In the genomic region with DNA sequence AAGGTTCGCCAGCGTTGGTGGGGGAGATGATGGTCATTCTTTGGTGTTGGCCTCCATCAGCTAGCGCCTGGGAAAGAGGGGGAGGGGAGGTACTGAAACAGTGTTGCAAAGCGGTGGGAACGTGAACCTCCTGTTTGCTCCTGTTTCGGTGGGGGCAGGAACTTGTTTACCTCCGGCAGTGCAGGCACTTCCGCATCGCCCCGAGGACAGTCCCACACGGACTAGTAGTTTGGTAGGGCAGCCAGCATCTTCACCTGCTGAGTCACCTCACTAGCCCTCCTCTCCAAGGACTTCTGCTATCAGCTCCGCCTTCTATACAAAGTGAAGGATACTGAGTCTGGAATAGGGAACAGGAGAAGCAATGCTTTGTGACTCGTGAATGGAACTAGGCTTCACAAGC, we compare ENCODE assay signal across 9 mouse cellular contexts. TPM values are rescaled to one million over a fixed set of nuclear protein-coding genes. Genes with fewer than 3 reads are reported as not detected.
DNase-seq lines count a peak whose midpoint lies in the region; ATAC-seq lines count a peak whose summit lies in the region.
"Had no signal": no experiment of that assay in that cellular context is flagged by ENCODE, and none has a peak within 500 bp of the region (broad histone marks: within the 10 kb centered on the region; RNA-seq: fewer than 3 reads in every experiment).

No protein-coding gene starts in this region.

- H3K4me2 ChIP-seq in midbrain, embryonic 12.5 days (replicated peaks) = peak overlapping the region; percentile 45

- H3K27me3 ChIP-seq in midbrain, embryonic 12.5 days = peaks cover 39% of the 10 kb centered on the region

- H3K4me3 ChIP-seq in midbrain, embryonic 12.5 days = peak overlapping the region; percentile 18

- peak; percentile 13 for DNase-seq in embryo, embryonic 11 days
- DNase-seq in embryo, embryonic 9.5 days (ENCODE audit: extremely low spot score) = no peak
- peak; percentile 28 for DNase-seq in kidney, postnatal 10 days
- peak; percentile 69 for DNase-seq in thymus, postnatal 4 days
- no peak for DNase-seq in cerebellum, postnatal 14 days

- ATAC-seq in erythroid progenitor cell, adult 5-6 weeks (replicated peaks; ENCODE audit: low FRiP score, poor library complexity, severe bottlenecking) = peak; percentile 55; the same call in 1 of the 2 replicates
- no peak for ATAC-seq in midbrain, embryonic 12.5 days (ENCODE audit: low FRiP score, low read depth)
- ATAC-seq in inflammation-experienced regulatory T-cells, adult 6 months = no peak

- H3K9ac ChIP-seq in midbrain, embryonic 12.5 days (replicated peaks) = no peak overlapping the region

- peaks cover 9% of the 10 kb centered on the region for H3K4me1 ChIP-seq in midbrain, embryonic 12.5 days

- no peaks in the 10 kb centered on the region for H3K36me3 ChIP-seq in midbrain, embryonic 12.5 days

- H3K27ac ChIP-seq in midbrain, embryonic 12.5 days (replicated peaks) = no peak overlapping the region
- H3K27ac ChIP-seq: macrophage had no signal

- WGBS in midbrain, embryonic 12.5 days = 4% methylated on average over 13 of the region's 13 CpGs

- H3K9me3 ChIP-seq in midbrain, embryonic 12.5 days = no peaks in the 10 kb centered on the region

RNA-seq across cellular contexts. Expression of gene Opn4, which starts 15.1 kb away (rescaled TPM):
- not detected in 2 replicates for total RNA-seq in erythroid progenitor cell, adult 5-6 weeks (2015; ENCODE audit: low replicate concordance)
- not detected in 2 replicates for total RNA-seq in erythroid progenitor cell, adult 5-6 weeks (2017; ENCODE audit: low replicate concordance)
- 0.51 TPM in 1 of 2 replicates, not detected in the other for polyA plus RNA-seq in midbrain, embryonic 12.5 days (2016; fragmentation: Nextera tagmentation; extraction: Ambion mirVana)
- polyA plus RNA-seq in inflammation-experienced regulatory T-cells, adult 6 months (2017; shearing (Covaris generic)) = not detected
- polyA plus RNA-seq: macrophage had no signal

RNA-seq across cellular contexts. Expression of gene Ldb3, which starts 26.6 kb away (rescaled TPM):
- total RNA-seq in erythroid progenitor cell, adult 5-6 weeks (2015; ENCODE audit: low replicate concordance) = not detected in 2 replicates
- total RNA-seq in erythroid progenitor cell, adult 5-6 weeks (2017; ENCODE audit: low replicate concordance) = not detected in 2 replicates
- 0.13 and 0.16 TPM in 2 replicates for polyA plus RNA-seq in midbrain, embryonic 12.5 days (2016; fragmentation: Nextera tagmentation; extraction: Ambion mirVana)
- not detected for polyA plus RNA-seq in inflammation-experienced regulatory T-cells, adult 6 months (2017; shearing (Covaris generic))
- polyA plus RNA-seq: macrophage had no signal

RNA-seq across cellular contexts. Expression of gene Wapl, which starts 58.6 kb away (rescaled TPM):
- total RNA-seq in erythroid progenitor cell, adult 5-6 weeks (2015; ENCODE audit: low replicate concordance) = 159 and 206 TPM in 2 replicates
- 289 and 355 TPM in 2 replicates for total RNA-seq in erythroid progenitor cell, adult 5-6 weeks (2017; ENCODE audit: low replicate concordance)
- 34.4 and 40.6 TPM in 2 replicates for polyA plus RNA-seq in midbrain, embryonic 12.5 days (2016; fragmentation: Nextera tagmentation; extraction: Ambion mirVana)
- 10 to 100 TPM; 46.7 to 54.1 (median 47.0) TPM for polyA plus RNA-seq in inflammation-experienced regulatory T-cells, adult 6 months (2017; shearing (Covaris generic))

Comparison
In these comparisons a context has a peak if more than half of its experiments do, and no peak if none do; other contexts are left out.
1. DNase-seq: peak in embryo, embryonic 11 days (single experiment), kidney, postnatal 10 days (single experiment) and thymus, postnatal 4 days (single experiment); none in embryo, embryonic 9.5 days (single experiment) and cerebellum, postnatal 14 days (0 of 2).